Mouse (Mus musculus) liver, embryonic 13.5 days (tissue): Measurements from ENCODE around the gene Usp47. TPM values are rescaled to one million over a fixed set of nuclear protein-coding genes. Genes with fewer than 3 reads are reported as not detected.

Source experiments
- ATAC-seq: fragments of 200-750 bp; cut with Nextera tagmentation; 2 replicates; pipeline ENCODE4 v1.8.0; 2017; ENCODE audit warnings: low read depth, mild to moderate bottlenecking, moderate number of reproducible peaks, moderate library complexity
- DNase-seq: peaks from one replicate; pipeline ENCODE4 v3.0.0; 2022
- H3K27ac ChIP-seq: fragments of 300-500 bp; sonication (generic); 2 replicates; pipeline ENCODE4 v1.5.1; 2015; ENCODE audit warnings: moderate library complexity, mild to moderate bottlenecking, inconsistent platforms
- H3K27me3 ChIP-seq: fragments of 300-500 bp; sonication (generic); 2 replicates; pipeline ENCODE4 v1.6.1; 2015; ENCODE audit warnings: mild to moderate bottlenecking, inconsistent platforms
- H3K36me3 ChIP-seq: fragments of 300-500 bp; sonication (generic); 2 replicates; pipeline ENCODE4 v1.6.1; 2015; ENCODE audit warnings: mild to moderate bottlenecking, inconsistent platforms
- H3K4me1 ChIP-seq: fragments of 300-500 bp; sonication (generic); replicated peaks from 2 replicates; pipeline ENCODE4 v1.6.1; 2015; ENCODE audit warnings: inconsistent platforms
- H3K4me2 ChIP-seq: fragments of 300-500 bp; sonication (generic); 2 replicates; pipeline ENCODE4 v1.6.1; 2015; ENCODE audit warnings: inconsistent platforms, mild to moderate bottlenecking, moderate library complexity
- H3K4me3 ChIP-seq: fragments of 300-500 bp; sonication (generic); replicated peaks from 2 replicates; pipeline ENCODE4 v1.5.1; 2015; ENCODE audit warnings: mild to moderate bottlenecking, inconsistent platforms
- H3K9ac ChIP-seq: fragments of 300-500 bp; sonication (generic); 2 replicates; pipeline ENCODE4 v1.6.1; 2015; ENCODE audit warnings: mild to moderate bottlenecking, inconsistent platforms
- H3K9me3 ChIP-seq: fragments of 300-500 bp; sonication (generic); replicated peaks from 2 replicates; pipeline ENCODE4 v1.6.1; 2016; ENCODE audit warnings: inconsistent platforms
- WGBS: fragments of 180-500 bp; shearing (Covaris S2); methylation state at CpG from one replicate; pipeline ENCODE4 v1.1.7; 2015; ENCODE audit not compliant: insufficient replicate concordance; 5-methylcytosine and 5-hydroxymethylcytosine counted together
- polyA plus RNA-seq: library from polyadenylated mRNA; unstranded; fragments of >200 nt; fragmentation: Nextera tagmentation; extraction: Ambion mirVana; gene quantifications from 2 replicates; pipeline ENCODE4 v1.2.1, GENCODE M21; 2015

The Usp47 gene
- 20.4 and 26.5 TPM in 2 replicates for polyA plus RNA-seq

DNA sequence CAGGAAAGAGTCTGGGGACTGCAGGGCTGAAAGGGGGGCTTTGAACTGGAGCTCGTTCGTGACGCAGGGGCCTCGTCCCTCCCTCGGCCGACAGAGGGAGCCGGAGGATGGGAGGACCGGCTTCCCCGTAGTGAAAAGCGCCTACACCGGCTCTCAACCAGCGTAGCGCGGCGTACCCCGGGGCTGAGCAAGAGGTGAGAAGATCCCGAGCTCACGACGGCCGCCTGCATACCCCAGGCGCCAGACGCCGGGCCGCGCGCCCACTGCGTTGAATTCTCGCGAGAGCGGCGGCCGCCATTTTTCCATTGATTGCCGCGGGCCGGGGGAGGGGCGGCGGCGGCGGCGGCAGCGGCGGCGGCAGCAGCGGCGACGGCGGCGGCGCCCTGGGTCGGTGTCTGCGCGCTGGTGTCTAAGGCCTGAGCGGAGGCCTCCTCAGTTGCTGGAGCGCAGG is at the start of gene Usp47:
Usp47 (plus strand) TSS at position 355 of the 451 bp plus-strand sequence.
- peak; percentile 77 for ATAC-seq
- Histone ChIP-seq H3K27ac (peak within 1 kb of the TSS; percentile 93), H3K9ac (peak within 1 kb of the TSS; percentile 98), H3K27me3 (no peaks in the 10 kb centered on the region), H3K4me2 (peak within 1 kb of the TSS; percentile 91), H3K36me3 (no peaks in the 10 kb centered on the region), H3K4me1 (peaks cover 39% of the 10 kb centered on the region), H3K4me3 (peak within 1 kb of the TSS; percentile 95), H3K9me3 (no peaks in the 10 kb centered on the region)
- under 1% methylated on average over 40 of the region's 54 CpGs for WGBS
- peak; percentile 72 for DNase-seq

DNA sequence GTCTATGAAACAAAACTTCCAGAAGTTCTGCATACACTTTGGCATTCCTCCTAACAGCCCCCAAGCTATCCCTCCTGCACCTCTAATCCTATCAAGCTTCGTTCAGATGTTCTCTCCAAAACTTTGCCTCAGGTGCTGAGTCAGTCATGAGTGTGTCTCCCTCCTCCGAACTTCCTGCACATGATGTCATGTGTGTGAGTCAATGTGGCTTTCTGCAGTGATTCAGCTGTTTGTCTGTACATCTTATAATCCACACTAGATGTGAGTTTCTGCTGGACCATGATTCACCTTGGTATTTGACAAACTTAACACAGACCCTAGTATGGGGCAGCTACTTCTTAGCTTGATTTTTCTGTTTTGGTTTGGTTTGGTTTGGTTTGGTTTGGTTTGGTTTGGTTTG is 46.9 kb upstream of the Usp47 start:
- no peaks in the 10 kb centered on the region for H3K4me1 ChIP-seq
- ATAC-seq, result no peak
- no peaks in the 10 kb centered on the region for H3K36me3 ChIP-seq
- H3K27ac ChIP-seq, result no peak overlapping the region
- H3K27me3 ChIP-seq, result no peaks in the 10 kb centered on the region; the same call in 1 of the 2 replicates
- H3K9ac ChIP-seq, result no peak overlapping the region
- DNase-seq, result no peak
- no peak overlapping the region for H3K4me3 ChIP-seq
- H3K9me3 ChIP-seq, result no peaks in the 10 kb centered on the region
- 45% methylated on average over 2 of the region's 2 CpGs for WGBS
- no peak overlapping the region for H3K4me2 ChIP-seq

DNA sequence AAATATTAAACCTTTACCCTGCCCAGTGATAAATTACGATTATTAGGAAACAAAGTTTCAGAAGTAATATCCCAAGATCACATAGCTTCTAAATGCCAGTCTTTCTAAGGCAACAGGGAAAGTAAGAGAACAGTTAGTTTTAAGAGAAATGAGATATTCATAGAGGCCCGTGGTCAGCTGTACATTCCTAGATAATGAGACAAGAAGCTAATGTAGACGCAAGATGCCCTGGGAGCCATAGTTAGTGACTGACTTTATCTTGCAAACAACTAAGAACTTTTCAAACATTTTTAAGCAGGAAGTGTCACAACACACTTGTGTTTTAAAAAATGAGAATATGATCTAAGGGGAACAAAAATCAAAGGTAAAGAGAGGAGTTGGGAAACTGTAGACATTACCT is 45.4 kb upstream of the Usp47 start:
- Histone ChIP-seq H3K36me3 (no peaks in the 10 kb centered on the region), H3K9ac (no peak overlapping the region), H3K4me3 (no peak overlapping the region), H3K27ac (no peak overlapping the region), H3K9me3 (no peaks in the 10 kb centered on the region), H3K4me2 (no peak overlapping the region), H3K4me1 (no peaks in the 10 kb centered on the region), H3K27me3 (no peaks in the 10 kb centered on the region; the same call in 1 of the 2 replicates)
- DNase-seq, result no peak
- WGBS, result 58% methylated on average over 3 of the region's 3 CpGs
- no peak for ATAC-seq

DNA sequence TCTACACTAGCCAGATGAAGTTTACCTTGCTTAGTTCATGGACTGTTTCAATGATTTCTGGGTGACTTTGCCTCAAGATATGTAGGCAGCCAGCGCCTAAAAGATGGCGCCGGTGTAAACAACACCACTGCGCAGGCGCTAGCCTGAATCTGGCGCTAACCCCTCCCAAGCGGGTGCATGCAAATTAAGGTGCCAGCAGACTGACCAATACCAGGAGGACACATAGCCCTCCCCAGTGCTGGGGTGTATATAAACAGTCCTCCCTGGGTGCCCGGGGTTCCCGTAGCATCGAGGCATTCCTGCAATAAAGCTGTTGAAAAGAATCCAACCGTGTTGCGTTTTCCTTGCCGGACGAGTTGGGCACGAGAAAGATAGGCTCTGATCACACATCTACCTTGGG is 41.0 kb upstream of the Usp47 start:
- Histone ChIP-seq H3K27me3 (no peaks in the 10 kb centered on the region), H3K4me1 (no peaks in the 10 kb centered on the region), H3K36me3 (no peaks in the 10 kb centered on the region), H3K4me2 (no peak overlapping the region), H3K4me3 (no peak overlapping the region), H3K9ac (no peak overlapping the region), H3K27ac (no peak overlapping the region), H3K9me3 (no peaks in the 10 kb centered on the region)
- DNase-seq (no peak), ATAC-seq (no peak)
- WGBS, result 82% methylated on average over 15 of the region's 15 CpGs

DNA sequence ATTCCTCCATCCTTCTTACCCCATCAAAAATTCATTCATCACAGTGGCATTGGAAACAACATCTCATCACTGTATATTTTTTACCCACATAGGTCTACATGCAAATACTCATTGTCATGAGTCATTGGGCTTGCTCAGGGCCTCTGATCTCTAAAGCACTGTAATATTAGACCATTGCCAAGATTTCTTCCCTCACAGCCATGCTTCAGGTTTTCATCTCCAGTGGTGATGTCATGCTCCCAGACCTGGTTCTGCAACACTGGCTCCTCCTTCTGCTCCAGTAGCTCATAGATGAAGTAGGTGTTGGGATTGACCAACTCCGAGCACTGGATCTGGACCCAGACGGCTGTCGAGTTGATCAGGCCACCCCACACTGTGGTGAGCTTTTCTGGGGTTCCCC is 38.8 kb upstream of the Usp47 start:
- Histone ChIP-seq H3K27ac (no peak overlapping the region), H3K4me3 (no peak overlapping the region), H3K36me3 (no peaks in the 10 kb centered on the region), H3K9ac (no peak overlapping the region), H3K4me2 (no peak overlapping the region), H3K27me3 (no peaks in the 10 kb centered on the region), H3K9me3 (no peaks in the 10 kb centered on the region), H3K4me1 (no peaks in the 10 kb centered on the region)
- ATAC-seq (no peak), DNase-seq (no peak)
- 68% methylated on average over 3 of the region's 3 CpGs for WGBS

DNA sequence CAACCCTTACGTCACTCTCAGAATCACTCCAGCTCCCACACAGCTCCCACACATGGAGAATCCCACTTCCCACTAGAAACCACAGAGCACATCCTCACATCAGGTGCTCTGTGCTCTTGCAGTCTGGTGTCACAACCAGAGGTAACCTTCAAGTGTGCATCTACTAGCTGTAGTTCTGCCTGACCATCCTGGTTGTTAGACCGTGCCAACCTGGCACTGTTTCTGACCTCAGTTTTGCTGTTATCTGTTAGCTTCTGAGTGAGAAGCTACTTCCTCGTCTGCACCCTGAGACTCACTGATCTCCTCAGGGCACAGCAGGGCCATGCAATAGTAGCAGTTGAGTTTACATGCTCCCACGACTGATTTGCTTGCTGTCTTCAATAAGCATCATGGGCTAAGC is 38.0 kb upstream of the Usp47 start:
- Histone ChIP-seq H3K4me1 (no peaks in the 10 kb centered on the region), H3K4me3 (no peak overlapping the region), H3K9ac (no peak overlapping the region), H3K36me3 (no peaks in the 10 kb centered on the region), H3K4me2 (no peak overlapping the region), H3K27ac (no peak overlapping the region), H3K9me3 (no peaks in the 10 kb centered on the region), H3K27me3 (no peaks in the 10 kb centered on the region)
- ATAC-seq (no peak), DNase-seq (no peak)
- WGBS, result 49% methylated on average over 4 of the region's 4 CpGs

DNA sequence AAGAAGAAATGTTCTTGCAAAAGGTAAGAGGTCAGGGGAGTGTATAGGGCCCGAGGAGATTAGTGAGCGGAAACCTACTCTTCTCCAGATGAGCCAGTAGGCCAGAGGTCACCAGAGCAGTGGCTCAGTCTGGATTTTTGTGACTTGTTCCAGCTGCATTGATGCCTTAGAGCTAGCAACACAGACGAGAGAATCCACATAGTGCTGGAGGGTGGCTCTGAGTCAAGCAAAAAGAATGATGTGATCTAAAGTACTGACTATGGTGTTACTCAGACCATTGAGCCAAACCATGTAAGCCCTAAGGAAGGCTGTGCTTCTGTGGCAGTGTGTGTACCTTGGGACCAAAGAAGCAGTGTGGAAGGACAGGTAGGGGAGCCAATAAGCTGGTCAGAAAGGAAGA is 36.4 kb upstream of the Usp47 start:
- H3K27me3 ChIP-seq, result no peaks in the 10 kb centered on the region
- H3K27ac ChIP-seq, result no peak overlapping the region
- no peaks in the 10 kb centered on the region for H3K36me3 ChIP-seq
- H3K4me1 ChIP-seq, result no peaks in the 10 kb centered on the region
- H3K9me3 ChIP-seq, result no peaks in the 10 kb centered on the region
- no peak overlapping the region for H3K9ac ChIP-seq
- H3K4me3 ChIP-seq, result no peak overlapping the region
- WGBS, result 61% methylated on average over 3 of the region's 3 CpGs
- DNase-seq, result no peak
- no peak for ATAC-seq
- no peak overlapping the region for H3K4me2 ChIP-seq

DNA sequence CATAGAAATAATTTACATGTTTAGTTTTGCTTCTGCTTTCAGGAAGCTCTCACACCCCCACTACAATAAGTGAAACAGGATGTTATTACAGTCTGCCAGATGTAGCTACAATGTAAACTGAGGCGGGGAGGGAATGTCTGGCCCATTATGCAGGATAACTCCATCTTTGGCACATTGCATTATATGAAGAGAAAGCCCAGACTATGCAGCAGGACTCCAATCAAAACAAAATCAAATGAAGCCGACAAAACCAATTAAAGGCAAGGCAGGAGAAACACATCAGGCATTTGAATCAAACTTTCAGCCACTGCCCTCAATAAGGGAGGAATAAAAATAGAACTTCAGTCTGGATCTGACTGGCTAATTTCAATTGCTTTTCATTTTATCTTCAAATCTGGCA is 25.9 kb upstream of the Usp47 start:
- Histone ChIP-seq H3K4me3 (no peak overlapping the region), H3K4me1 (no peaks in the 10 kb centered on the region), H3K27ac (no peak overlapping the region), H3K9me3 (0 out of 2 replicates have a peak, but pooled peaks cover 4% of the 10 kb centered on the region), H3K27me3 (no peaks in the 10 kb centered on the region), H3K9ac (no peak overlapping the region), H3K36me3 (no peaks in the 10 kb centered on the region), H3K4me2 (no peak overlapping the region)
- ATAC-seq (no peak), DNase-seq (no peak)
- WGBS, result 53% methylated on average over 2 of the region's 2 CpGs

DNA sequence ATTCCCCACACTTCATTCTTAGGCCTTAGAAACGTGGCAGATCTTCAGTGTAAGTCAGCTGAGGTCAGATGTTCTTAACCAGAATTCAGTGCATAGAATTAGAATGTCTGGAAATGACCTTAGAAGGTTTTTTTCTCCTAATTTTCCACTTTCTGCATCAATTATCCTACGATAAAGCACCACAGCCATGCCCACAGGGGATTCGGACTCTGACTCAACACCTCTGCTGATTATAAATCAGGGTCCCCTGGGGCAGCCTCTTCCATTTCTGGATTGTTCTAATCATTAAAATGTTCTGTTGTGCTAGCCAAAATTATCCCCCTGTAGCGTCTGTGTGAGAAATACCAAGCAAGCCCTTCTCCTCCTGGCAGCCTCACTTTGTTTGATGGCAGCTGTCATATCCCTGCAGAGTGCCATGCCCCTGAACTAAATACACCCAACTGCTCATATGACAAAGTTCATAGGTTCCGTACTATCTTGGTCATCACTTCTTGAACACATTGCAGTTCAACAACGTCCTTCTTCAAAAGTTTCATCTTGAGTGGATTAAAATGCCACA is 24.8 kb upstream of the Usp47 start:
- Histone ChIP-seq H3K36me3 (no peaks in the 10 kb centered on the region), H3K27ac (no peak overlapping the region), H3K4me2 (no peak overlapping the region), H3K4me3 (no peak overlapping the region), H3K9ac (no peak overlapping the region), H3K9me3 (0 out of 2 replicates have a peak, but pooled peaks cover 4% of the 10 kb centered on the region), H3K4me1 (no peaks in the 10 kb centered on the region), H3K27me3 (no peaks in the 10 kb centered on the region)
- WGBS, result 58% methylated on average over 6 of the region's 6 CpGs
- no peak for ATAC-seq
- DNase-seq, result no peak

DNA sequence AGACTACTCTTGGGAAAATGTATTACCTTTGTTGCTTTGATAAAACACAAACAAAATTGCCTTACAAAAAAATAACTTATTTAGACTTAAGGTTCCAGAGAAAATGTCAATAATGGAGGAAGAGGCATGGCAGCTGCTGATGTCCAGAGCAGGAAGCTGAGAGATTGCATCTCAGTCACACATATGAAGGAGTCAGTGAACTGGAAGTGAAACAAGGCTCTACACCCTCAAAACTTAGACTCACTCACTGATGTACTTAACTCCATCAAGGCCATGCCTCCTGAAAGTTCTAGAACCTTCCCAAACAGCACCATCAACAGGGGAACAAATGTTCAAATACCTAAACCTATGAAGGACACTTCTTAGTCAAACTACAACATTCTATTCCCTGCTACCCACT is 23.9 kb upstream of the Usp47 start:
- H3K27me3 ChIP-seq, result no peaks in the 10 kb centered on the region
- no peak for DNase-seq
- H3K9me3 ChIP-seq, result 0 out of 2 replicates have a peak, but pooled peaks cover 4% of the 10 kb centered on the region
- no peaks in the 10 kb centered on the region for H3K4me1 ChIP-seq
- no peak overlapping the region for H3K27ac ChIP-seq
- H3K4me2 ChIP-seq, result no peak overlapping the region
- ATAC-seq, result no peak
- no peaks in the 10 kb centered on the region for H3K36me3 ChIP-seq
- no peak overlapping the region for H3K4me3 ChIP-seq
- no peak overlapping the region for H3K9ac ChIP-seq

DNA sequence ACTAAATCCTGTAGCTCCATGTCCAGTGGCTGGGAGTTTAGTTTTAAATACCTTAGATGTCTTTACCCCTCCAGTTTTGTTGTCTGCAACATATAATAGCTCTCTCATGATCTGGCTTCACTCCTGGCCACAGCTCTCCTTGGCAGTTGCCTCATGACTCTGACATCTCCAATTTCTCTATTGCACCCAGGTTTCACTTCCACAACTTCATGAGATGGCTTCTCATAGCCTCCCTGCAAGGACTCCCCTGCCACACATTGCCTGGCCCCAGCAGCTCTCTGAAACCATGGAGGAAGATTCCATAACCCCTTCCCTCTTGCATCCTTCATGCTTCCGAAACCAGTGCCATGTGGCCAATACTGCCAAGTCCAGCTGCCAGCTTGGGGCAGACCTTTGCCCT is 23.1 kb upstream of the Usp47 start:
- Histone ChIP-seq H3K27me3 (no peaks in the 10 kb centered on the region), H3K9me3 (0 out of 2 replicates have a peak, but pooled peaks cover 4% of the 10 kb centered on the region), H3K27ac (no peak overlapping the region), H3K4me1 (no peaks in the 10 kb centered on the region), H3K4me3 (no peak overlapping the region), H3K9ac (no peak overlapping the region), H3K4me2 (no peak overlapping the region), H3K36me3 (no peaks in the 10 kb centered on the region)
- DNase-seq, result no peak
- WGBS, result 52% methylated on average over 1 of the region's 1 CpGs
- no peak for ATAC-seq

DNA sequence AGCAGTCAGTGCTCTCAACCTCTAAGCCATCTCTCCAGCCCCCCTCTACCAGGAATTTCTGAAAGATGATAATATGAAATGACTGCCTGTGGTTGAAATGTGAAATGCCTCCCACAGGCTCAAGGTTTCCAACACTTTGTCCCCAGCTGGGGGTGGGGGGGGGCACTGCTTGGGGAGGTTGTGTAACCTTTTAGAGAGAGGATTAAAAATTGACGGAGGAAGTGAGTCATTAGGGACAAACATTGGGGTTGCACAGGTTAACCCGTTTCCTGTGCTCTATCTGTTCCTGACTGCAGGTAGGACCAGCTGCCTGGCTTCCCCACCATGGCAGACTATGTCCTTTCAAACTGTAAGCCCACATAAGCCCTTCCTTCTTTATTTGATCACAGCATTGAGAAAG is 12.8 kb upstream of the Usp47 start:
- Histone ChIP-seq H3K27me3 (no peaks in the 10 kb centered on the region), H3K9me3 (no peaks in the 10 kb centered on the region), H3K36me3 (no peaks in the 10 kb centered on the region), H3K4me2 (no peak overlapping the region), H3K4me1 (no peaks in the 10 kb centered on the region), H3K27ac (no peak overlapping the region), H3K4me3 (no peak overlapping the region), H3K9ac (no peak overlapping the region)
- ATAC-seq, result no peak
- 60% methylated on average over 2 of the region's 2 CpGs for WGBS
- DNase-seq, result no peak
